Mouse (Mus musculus) heart, embryonic 14.5 days (tissue): ENCODE data around the gene Sp110. TPM values are rescaled to one million over a fixed set of nuclear protein-coding genes. Genes with fewer than 3 reads are reported as not detected.
"Not testable (repeated sequence)": the region's sequence is repeated elsewhere in the genome, so short reads cannot be mapped to it uniquely, and the experiment has no call there.

Experiments used
- ATAC-seq: fragments of 200-750 bp; cut with Nextera tagmentation; 2 replicates; pipeline ENCODE4 v1.8.0; 2017; ENCODE audit warnings: low read depth, moderate TSS enrichment; ENCODE audit not compliant: insufficient number of reproducible peaks, insufficient read depth, low FRiP score
- H3K27ac ChIP-seq, 2 experiments: fragments of 200-500 bp in 1 of 2; fragments of 300-500 bp in 1 of 2; sonication (generic) in 1 of 2; replicated peaks in 1 of 2; 2 replicates each; pipeline ENCODE4 v1.5.1; 2012 to 2014; ENCODE audit warnings: low read depth in 2 of 2, low read length in 2 of 2, control low read depth in 1 of 2, mild to moderate bottlenecking in 1 of 2, mixed read lengths in 1 of 2; ENCODE audit not compliant: control insufficient read depth in 1 of 2, insufficient read depth in 1 of 2
- H3K27me3 ChIP-seq: fragments of 300-500 bp; sonication (generic); 2 replicates; pipeline ENCODE4 v1.6.1; 2014; ENCODE audit warnings: mild to moderate bottlenecking, low read length, control low read depth; ENCODE audit not compliant: control insufficient read depth, insufficient read depth
- H3K36me3 ChIP-seq: fragments of 300-500 bp; sonication (generic); 2 replicates; pipeline ENCODE4 v1.6.1; 2014; ENCODE audit warnings: mild to moderate bottlenecking, control low read depth, low read length, mixed read lengths; ENCODE audit not compliant: control insufficient read depth, insufficient read depth
- H3K4me1 ChIP-seq, 2 experiments: fragments of 200-500 bp in 1 of 2; fragments of 300-500 bp in 1 of 2; sonication (generic) in 1 of 2; 2 replicates each; pipeline ENCODE4 v1.6.1; 2012 to 2014; ENCODE audit warnings: low read length in 2 of 2, control low read depth in 1 of 2, mixed read lengths in 1 of 2; ENCODE audit not compliant: control insufficient read depth in 2 of 2, insufficient read depth in 2 of 2
- H3K4me2 ChIP-seq: fragments of 300-500 bp; sonication (generic); 2 replicates; pipeline ENCODE4 v1.6.1; 2014; ENCODE audit warnings: mild to moderate bottlenecking, low read length
- H3K4me3 ChIP-seq, 2 experiments: fragments of 200-500 bp in 1 of 2; fragments of 300-500 bp in 1 of 2; sonication (generic) in 1 of 2; 2 replicates each; pipeline ENCODE4 v1.5.1; 2012 to 2014; ENCODE audit warnings: low read length in 2 of 2, mild to moderate bottlenecking in 2 of 2, control low read depth in 1 of 2, low read depth in 1 of 2, moderate library complexity in 1 of 2; ENCODE audit not compliant: control insufficient read depth in 1 of 2, insufficient read depth in 1 of 2
- H3K9ac ChIP-seq: fragments of 300-500 bp; sonication (generic); 2 replicates; pipeline ENCODE4 v1.6.1; 2014; ENCODE audit warnings: mild to moderate bottlenecking, low read length
- H3K9me3 ChIP-seq: fragments of 300-500 bp; sonication (generic); 2 replicates; pipeline ENCODE4 v1.6.1; 2016; ENCODE audit warnings: low read length, control low read depth; ENCODE audit not compliant: control insufficient read depth
- WGBS: fragments of 180-500 bp; shearing (Covaris S2); extraction: QIAGEN DNeasy Blood & Tissue Kit; methylation state at CpG from one replicate; pipeline ENCODE4 v1.1.7; 2014; 5-methylcytosine and 5-hydroxymethylcytosine counted together
- polyA plus RNA-seq: library from polyadenylated mRNA; unstranded; fragments of >200 nt; fragmentation: Nextera tagmentation; extraction: Ambion mirVana; gene quantifications from 2 replicates; pipeline ENCODE4 v1.2.1, GENCODE M21; 2014

The Sp110 gene
- polyA plus RNA-seq, 1 experiment from 2014 or later = 2.1 TPM

DNA sequence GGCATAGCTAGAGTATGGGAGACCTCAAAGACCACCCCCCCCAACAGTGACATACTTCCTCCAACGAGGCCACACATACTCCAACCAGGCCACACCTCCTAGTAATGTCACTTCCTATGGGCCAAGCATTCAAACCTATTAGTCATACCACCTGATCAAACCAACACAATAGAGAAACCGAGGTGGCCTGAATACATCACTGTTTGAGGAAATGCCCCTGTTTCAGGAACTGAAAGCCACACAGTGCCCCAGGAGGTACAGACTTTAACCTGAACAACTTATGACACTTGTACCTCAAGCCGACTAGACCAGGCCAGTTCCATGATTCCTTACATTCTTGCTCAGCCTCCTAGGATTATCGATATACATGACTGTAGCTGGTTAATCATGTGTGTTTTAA, 54.8 kb downstream of the Sp110 start:
- not testable (repeated sequence) for H3K9ac ChIP-seq, H3K27ac ChIP-seq, H3K4me2 ChIP-seq, H3K36me3 ChIP-seq, H3K9me3 ChIP-seq, H3K27me3 ChIP-seq, H3K4me3 ChIP-seq, ATAC-seq, H3K4me1 ChIP-seq
- 83% methylated on average over 3 of the region's 4 CpGs for WGBS

DNA sequence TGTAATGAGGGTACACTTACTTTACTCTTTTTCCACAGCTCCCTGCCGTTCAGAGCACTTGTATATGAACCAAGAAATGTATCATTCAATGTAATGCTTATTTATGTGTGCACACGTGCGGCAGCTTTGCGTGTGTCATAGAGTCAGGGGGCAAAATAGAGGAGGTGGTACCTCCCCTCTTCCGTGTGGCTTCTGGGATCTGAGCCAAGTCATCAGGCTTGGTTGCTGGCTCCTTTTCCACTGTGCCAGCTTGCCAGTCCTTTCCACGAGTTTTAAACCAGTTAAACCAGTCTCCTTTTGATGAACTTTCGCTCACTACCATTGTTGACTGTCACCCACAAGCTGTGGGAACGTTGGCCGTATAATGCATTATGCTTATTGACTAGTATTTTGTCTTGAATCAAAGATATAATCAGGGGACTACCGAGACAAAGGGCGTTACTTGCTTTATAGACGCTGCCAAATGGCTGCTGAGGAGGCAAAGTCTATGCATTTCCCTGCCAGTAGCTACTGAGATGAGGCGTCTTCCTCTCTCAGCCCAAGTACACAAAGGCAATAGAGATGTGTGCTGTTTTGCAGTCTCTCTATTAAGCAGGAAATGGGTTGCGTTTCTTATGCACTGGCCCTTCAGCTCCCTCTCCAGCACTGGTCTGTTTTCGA, 70.0 kb downstream of the Sp110 start:
- H3K4me3 ChIP-seq, H3K9me3 ChIP-seq, H3K36me3 ChIP-seq, H3K4me2 ChIP-seq, H3K27me3 ChIP-seq, H3K4me1 ChIP-seq, H3K9ac ChIP-seq, H3K27ac ChIP-seq, ATAC-seq: not testable (repeated sequence)
- 74% methylated on average over 13 of the region's 15 CpGs for WGBS

Other genes starting within 250 kb of the Sp110 start
- gene G530012D18Rik, start 23.1 kb downstream of the Sp110 start, polyA plus RNA-seq = not detected in 2 replicates
- 1.6 and 1.8 TPM in 2 replicates for gene Sp140, start 1.6 kb upstream of the Sp110 start, polyA plus RNA-seq
- 2.0 and 2.3 TPM in 2 replicates for gene Sp100, start 51.2 kb upstream of the Sp110 start, polyA plus RNA-seq
- gene A630001G21Rik, start 179.8 kb upstream of the Sp110 start, polyA plus RNA-seq = 1.2 and 1.4 TPM in 2 replicates
- 39.7 and 41.4 TPM in 2 replicates for gene Cab39, start 194.6 kb upstream of the Sp110 start, polyA plus RNA-seq